Mouse (Mus musculus): ENCODE results near the gene Slamf9. TPM values are rescaled to one million over a fixed set of nuclear protein-coding genes. Genes with fewer than 3 reads are reported as not detected.

Slamf9 gene
- total and polyA plus RNA-seq, 2 experiments from 2014 or later: 0.20 to 0.38 TPM

- H3K27ac ChIP-seq (ENCODE audit: low read depth, low read length): no peak overlapping the region
- H3K27me3 ChIP-seq (ENCODE audit: insufficient read depth, low read length): no peaks in the 10 kb centered on the region
- no peak overlapping the region for H3K4me3 ChIP-seq (ENCODE audit: low read depth, low read length)
- WGBS: 87% methylated on average over 9 of the region's 9 CpGs
- H3K9ac ChIP-seq (replicated peaks; ENCODE audit: low read length, poor library complexity, severe bottlenecking): no peak overlapping the region
- H3K4me1 ChIP-seq (ENCODE audit: insufficient read depth, low read length): no peaks in the 10 kb centered on the region
- H3K4me2 ChIP-seq (ENCODE audit: low read depth, low read length, poor library complexity, severe bottlenecking): no peak overlapping the region
- TF ChIP-seq CTCF (IDR thresholded peaks at IDR 0.05): no peak
- no peaks in the 10 kb centered on the region for H3K9me3 ChIP-seq (ENCODE audit: low read length)
- DNase-seq (ENCODE audit: low spot score): no peak
- H3K36me3 ChIP-seq (ENCODE audit: insufficient read depth, low read length): no peaks in the 10 kb centered on the region
- no peak for ATAC-seq (ENCODE audit: low FRiP score)
Observed at GRCm38 (mm10) chr1:172441935-172442445, 33.2 kb upstream of the Slamf9 start.

GRCm38 (mm10) chr1:172450226-172450625 lies 24.9 kb upstream of the Slamf9 start:
- Histone ChIP-seq H3K27me3 (ENCODE audit: insufficient read depth, low read length) (no peaks in the 10 kb centered on the region), H3K9ac (replicated peaks; ENCODE audit: low read length, poor library complexity, severe bottlenecking) (no peak overlapping the region), H3K36me3 (ENCODE audit: insufficient read depth, low read length) (no peaks in the 10 kb centered on the region), H3K9me3 (ENCODE audit: low read length) (no peaks in the 10 kb centered on the region), H3K4me1 (ENCODE audit: insufficient read depth, low read length) (no peaks in the 10 kb centered on the region), H3K27ac (ENCODE audit: low read depth, low read length) (no peak overlapping the region), H3K4me3 (ENCODE audit: low read depth, low read length) (no peak overlapping the region), H3K4me2 (ENCODE audit: low read depth, low read length, poor library complexity, severe bottlenecking) (no peak overlapping the region)
- 40% methylated on average over 2 of the region's 2 CpGs for WGBS
- TF ChIP-seq CTCF (IDR thresholded peaks at IDR 0.05): 0 out of 2 replicates have a peak, but pooled peaks have one; percentile 5
- no peak for DNase-seq (ENCODE audit: low spot score)
- no peak for ATAC-seq (ENCODE audit: low FRiP score)

GRCm38 (mm10) chr1:172450848-172451470 lies 24.2 kb upstream of the Slamf9 start:
- TF ChIP-seq CTCF (IDR thresholded peaks at IDR 0.05): no peak
- Histone ChIP-seq H3K27ac (ENCODE audit: low read depth, low read length) (no peak overlapping the region), H3K4me3 (ENCODE audit: low read depth, low read length) (no peak overlapping the region), H3K36me3 (ENCODE audit: insufficient read depth, low read length) (no peaks in the 10 kb centered on the region), H3K9ac (replicated peaks; ENCODE audit: low read length, poor library complexity, severe bottlenecking) (no peak overlapping the region), H3K27me3 (ENCODE audit: insufficient read depth, low read length) (no peaks in the 10 kb centered on the region), H3K9me3 (ENCODE audit: low read length) (no peaks in the 10 kb centered on the region), H3K4me2 (ENCODE audit: low read depth, low read length, poor library complexity, severe bottlenecking) (no peak overlapping the region), H3K4me1 (ENCODE audit: insufficient read depth, low read length) (no peaks in the 10 kb centered on the region)
- DNase-seq (ENCODE audit: low spot score): no peak
- WGBS: 35% methylated on average over 17 of the region's 17 CpGs
- ATAC-seq (ENCODE audit: low FRiP score): no peak

GRCm38 (mm10) chr1:172452911-172453310 lies 22.2 kb upstream of the Slamf9 start:
- Histone ChIP-seq H3K9ac (replicated peaks; ENCODE audit: low read length, poor library complexity, severe bottlenecking) (no peak overlapping the region), H3K27me3 (ENCODE audit: insufficient read depth, low read length) (no peaks in the 10 kb centered on the region), H3K4me1 (ENCODE audit: insufficient read depth, low read length) (no peaks in the 10 kb centered on the region), H3K4me3 (ENCODE audit: low read depth, low read length) (no peak overlapping the region), H3K9me3 (ENCODE audit: low read length) (no peaks in the 10 kb centered on the region), H3K4me2 (ENCODE audit: low read depth, low read length, poor library complexity, severe bottlenecking) (no peak overlapping the region), H3K27ac (ENCODE audit: low read depth, low read length) (no peak overlapping the region), H3K36me3 (ENCODE audit: insufficient read depth, low read length) (no peaks in the 10 kb centered on the region)
- ATAC-seq (ENCODE audit: low FRiP score) (no peak), DNase-seq (ENCODE audit: low spot score) (no peak)
- WGBS: 80% methylated on average over 2 of the region's 2 CpGs
- TF ChIP-seq CTCF (IDR thresholded peaks at IDR 0.05): no peak

- H3K4me1 ChIP-seq (ENCODE audit: insufficient read depth, low read length): no peaks in the 10 kb centered on the region
- 94% methylated on average over 2 of the region's 2 CpGs for WGBS
- H3K4me2 ChIP-seq (ENCODE audit: low read depth, low read length, poor library complexity, severe bottlenecking): no peak overlapping the region
- H3K27me3 ChIP-seq (ENCODE audit: insufficient read depth, low read length): no peaks in the 10 kb centered on the region
- ATAC-seq (ENCODE audit: low FRiP score) (no peak), DNase-seq (ENCODE audit: low spot score) (no peak)
- H3K9ac ChIP-seq (replicated peaks; ENCODE audit: low read length, poor library complexity, severe bottlenecking): no peak overlapping the region
- no peaks in the 10 kb centered on the region for H3K9me3 ChIP-seq (ENCODE audit: low read length)
- no peak overlapping the region for H3K27ac ChIP-seq (ENCODE audit: low read depth, low read length)
- H3K36me3 ChIP-seq (ENCODE audit: insufficient read depth, low read length): no peaks in the 10 kb centered on the region
- H3K4me3 ChIP-seq (ENCODE audit: low read depth, low read length): no peak overlapping the region
- no peak for TF ChIP-seq CTCF (IDR thresholded peaks at IDR 0.05)
Observed at GRCm38 (mm10) chr1:172453810-172454209, 21.3 kb upstream of the Slamf9 start.

DNA sequence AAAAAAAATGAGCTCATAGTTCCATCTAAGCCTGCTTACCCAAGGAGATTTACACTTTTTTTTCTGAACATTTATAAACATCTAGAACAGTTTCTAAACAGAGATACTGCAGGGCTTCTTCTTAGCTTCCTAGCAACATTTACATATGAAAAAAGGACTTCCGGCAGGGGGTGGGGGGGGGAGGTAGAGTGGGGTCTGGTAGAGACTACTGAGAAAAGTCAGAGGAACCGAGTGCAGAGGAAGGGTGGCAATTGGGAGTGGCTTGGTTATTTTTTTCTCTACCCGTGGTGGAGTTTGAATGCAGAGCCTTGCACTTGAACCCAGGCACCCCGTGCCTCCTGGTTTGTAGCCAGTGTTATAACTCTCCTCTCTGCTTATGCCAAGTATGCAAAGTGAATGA lies 19.7 kb upstream of the Slamf9 start:
- no peak overlapping the region for H3K9ac ChIP-seq (replicated peaks; ENCODE audit: low read length, poor library complexity, severe bottlenecking)
- ATAC-seq (ENCODE audit: low FRiP score) (no peak), DNase-seq (ENCODE audit: low spot score) (no peak)
- H3K4me3 ChIP-seq (ENCODE audit: low read depth, low read length): no peak overlapping the region
- no peaks in the 10 kb centered on the region for H3K36me3 ChIP-seq (ENCODE audit: insufficient read depth, low read length)
- no peaks in the 10 kb centered on the region for H3K4me1 ChIP-seq (ENCODE audit: insufficient read depth, low read length)
- no peak overlapping the region for H3K4me2 ChIP-seq (ENCODE audit: low read depth, low read length, poor library complexity, severe bottlenecking)
- no peaks in the 10 kb centered on the region for H3K27me3 ChIP-seq (ENCODE audit: insufficient read depth, low read length)
- H3K9me3 ChIP-seq (ENCODE audit: low read length): no peaks in the 10 kb centered on the region
- H3K27ac ChIP-seq (ENCODE audit: low read depth, low read length): no peak overlapping the region
- 14% methylated on average over 4 of the region's 4 CpGs for WGBS
- no peak for TF ChIP-seq CTCF (IDR thresholded peaks at IDR 0.05)
